Comparison of ENCODE assay signal across 23 mouse cellular contexts in genomic region chr13:48336135-48336534, GRCm38 (mm10).
DNase-seq lines count a peak whose midpoint lies in the region; TF ChIP-seq lines count a peak whose summit lies in the region.
"Had no signal": no experiment of that assay in that cellular context is flagged by ENCODE, and none has a peak within 500 bp of the region (broad histone marks: within the 10 kb centered on the region; RNA-seq: fewer than 3 reads in every experiment).

No protein-coding gene starts in this region.

- no peaks in the 10 kb centered on the region for H3K36me3 ChIP-seq in liver, adult 2 months (ENCODE audit: control insufficient read depth, insufficient read depth, low read length)
- H3K36me3 ChIP-seq: embryonic facial prominence, embryonic 13.5 days; forebrain, embryonic 12.5 days; forebrain, embryonic 15.5 days; heart, embryonic 10.5 days; heart, embryonic 13.5 days; hindbrain, embryonic 12.5 days; hindbrain, embryonic 15.5 days had no signal

- no peak for TF ChIP-seq POLR2A in liver, adult 2 months (IDR thresholded peaks at IDR 0.05; ENCODE audit: extremely low read depth, insufficient read depth, low read length)

- no peaks in the 10 kb centered on the region for H3K27me3 ChIP-seq in liver, adult 2 months (ENCODE audit: control insufficient read depth, insufficient read depth, low read length)
- H3K27me3 ChIP-seq: embryonic facial prominence, embryonic 13.5 days; forebrain, embryonic 12.5 days; forebrain, embryonic 15.5 days; heart, embryonic 13.5 days; hindbrain, embryonic 12.5 days; hindbrain, embryonic 15.5 days had no signal

- no peak for TF ChIP-seq CTCF in liver, adult 2 months (IDR thresholded peaks at IDR 0.05; ENCODE audit: low read depth, low read length)

- H3K4me1 ChIP-seq in liver, adult 2 months (ENCODE audit: control insufficient read depth, insufficient read depth, low read length): no peaks in the 10 kb centered on the region
- H3K4me1 ChIP-seq: embryonic facial prominence, embryonic 13.5 days; forebrain, embryonic 12.5 days; forebrain, embryonic 15.5 days; hindbrain, embryonic 12.5 days; hindbrain, embryonic 15.5 days had no signal

- peak overlapping the region; percentile 51 for H3K27ac ChIP-seq in liver, adult 2 months (replicated peaks; ENCODE audit: insufficient read depth, low read depth, low read length)
- H3K27ac ChIP-seq: embryonic facial prominence, embryonic 13.5 days; forebrain, embryonic 12.5 days; forebrain, embryonic 15.5 days; heart, adult 2 months; heart, embryonic 10.5 days; heart, embryonic 13.5 days; hindbrain, embryonic 12.5 days; hindbrain, embryonic 15.5 days had no signal

- H3K9ac ChIP-seq in liver, adult 2 months (ENCODE audit: low read depth, low read length): no peak overlapping the region
- H3K9ac ChIP-seq: embryonic facial prominence, embryonic 13.5 days; forebrain, embryonic 12.5 days; forebrain, embryonic 15.5 days; heart, embryonic 13.5 days; hindbrain, embryonic 12.5 days; hindbrain, embryonic 15.5 days had no signal

- 71% methylated on average over 13 of the region's 13 CpGs for WGBS in liver, adult 2 months

- no peaks in the 10 kb centered on the region for H3K79me2 ChIP-seq in liver, adult 2 months (ENCODE audit: control insufficient read depth, insufficient read depth, low read length)

- peak; percentile 13 for DNase-seq in embryo, embryonic 10 days (ENCODE audit: low spot score)
- DNase-seq in embryo, embryonic 9.5 days (ENCODE audit: extremely low spot score): no peak
- no peak for DNase-seq in liver, adult 2 months (ENCODE audit: extremely low read depth, low read depth, low spot score)
- DNase-seq in liver (no peak), ZHBTc4 (ENCODE audit: low read depth, low spot score) (peak; percentile 24)
- DNase-seq in CD4-positive helper T cell, adult 2 months (ENCODE audit: low read depth, low spot score): peak; percentile 2
- DNase-seq in layer of hippocampus, postnatal 36 days: no peak
- no peak for DNase-seq in B cell, adult 2 months
- DNase-seq: adrenal gland, adult 8-10 months; cerebellum, adult 18-20 months; cerebellum, adult 9-10 months; cerebellum, postnatal 14 days; gastrocnemius, postnatal 25 days; heart, adult 2 months; heart, postnatal 14 days had no signal

- H3K4me3 ChIP-seq in liver, adult 2 months (ENCODE audit: insufficient read depth, low read depth, low read length): no peak overlapping the region
- H3K4me3 ChIP-seq: embryonic facial prominence, embryonic 13.5 days; erythroblast, embryonic 14.5 days; forebrain, embryonic 12.5 days; forebrain, embryonic 15.5 days; heart, adult 2 months; heart, embryonic 10.5 days; heart, embryonic 13.5 days; hindbrain, embryonic 12.5 days; hindbrain, embryonic 15.5 days had no signal

Comparison
In these comparisons a context has a peak if more than half of its experiments do, and no peak if none do; other contexts are left out.
1. DNase-seq: peak in embryo, embryonic 10 days (single experiment), CD4-positive helper T cell, adult 2 months (single experiment) and ZHBTc4 (single experiment); none in embryo, embryonic 9.5 days (single experiment), liver, adult 2 months (single experiment), liver (single experiment), layer of hippocampus, postnatal 36 days (0 of 2) and B cell, adult 2 months (0 of 2).